Mouse (Mus musculus) left cerebral cortex, postnatal 14 days (tissue): ENCODE results near the gene Ccdc71. TPM values are rescaled to one million over a fixed set of nuclear protein-coding genes. Genes with fewer than 3 reads are reported as not detected.

ENCODE experiments used
- DNase-seq, 2 experiments: peaks; one replicate each; pipeline ENCODE4 v3.0.0; 2021 to 2022; ENCODE audit warnings: low spot score in 2 of 2, mixed read lengths in 1 of 2
- intact Hi-C: fragments of 180-260 bp; cut with DNase I; formaldehyde crosslinking; loops from one replicate; pipeline ENCODE4 v1.15.1; 2025
- total RNA-seq, 2 experiments: library from RNA; stranded (reverse); gene quantifications; 2 replicates each; pipeline ENCODE4 v1.2.3; 2021

Gene Ccdc71
- total RNA-seq, 2 experiments from 2014 or later: 38.3 to 40.2 TPM

- no peak for DNase-seq
- intact Hi-C loops: no loop called here
Measured at GRCm38 (mm10) chr9:108485301-108485875, 25.1 kb downstream of the Ccdc71 start.

GRCm38 (mm10) chr9:108486973-108487530 lies 26.7 kb downstream of the Ccdc71 start:
- intact Hi-C loops: no loop called here
- no peak for DNase-seq

- intact Hi-C loops: no loop called here
- no peak for DNase-seq
Measured at GRCm38 (mm10) chr9:108488403-108488802, 28.1 kb downstream of the Ccdc71 start.

- no peak for DNase-seq
- intact Hi-C loops: no loop called here
Measured at GRCm38 (mm10) chr9:108489215-108489614, 28.9 kb downstream of the Ccdc71 start.

- no peak for DNase-seq
- intact Hi-C loops: no loop called here
Measured at GRCm38 (mm10) chr9:108489702-108490558, 29.6 kb downstream of the Ccdc71 start.

GRCm38 (mm10) chr9:108490559-108491285 lies 30.4 kb downstream of the Ccdc71 start, which contains the start of gene Usp19:
Gene Usp19 (plus strand): TSS chr9:108490602.
- DNase-seq: peak; percentile 95
- intact Hi-C loops: no loop called here

GRCm38 (mm10) chr9:108491286-108491580 lies 30.9 kb downstream of the Ccdc71 start:
- intact Hi-C loops: no loop called here
- no peak for DNase-seq

GRCm38 (mm10) chr9:108492043-108492750 lies 31.9 kb downstream of the Ccdc71 start:
- DNase-seq: no peak
- intact Hi-C loops: no loop called here

- intact Hi-C loops: no loop called here
- DNase-seq: no peak
Measured at GRCm38 (mm10) chr9:108493246-108493645, 32.9 kb downstream of the Ccdc71 start.

- no peak for DNase-seq
- intact Hi-C loops: no loop called here
Measured at GRCm38 (mm10) chr9:108494146-108494825, 34.0 kb downstream of the Ccdc71 start.

GRCm38 (mm10) chr9:108494905-108495304 lies 34.6 kb downstream of the Ccdc71 start:
- intact Hi-C loops: no loop called here
- no peak for DNase-seq

GRCm38 (mm10) chr9:108499231-108499630 lies 38.9 kb downstream of the Ccdc71 start:
- no peak for DNase-seq
- intact Hi-C loops: no loop called here

DNA sequence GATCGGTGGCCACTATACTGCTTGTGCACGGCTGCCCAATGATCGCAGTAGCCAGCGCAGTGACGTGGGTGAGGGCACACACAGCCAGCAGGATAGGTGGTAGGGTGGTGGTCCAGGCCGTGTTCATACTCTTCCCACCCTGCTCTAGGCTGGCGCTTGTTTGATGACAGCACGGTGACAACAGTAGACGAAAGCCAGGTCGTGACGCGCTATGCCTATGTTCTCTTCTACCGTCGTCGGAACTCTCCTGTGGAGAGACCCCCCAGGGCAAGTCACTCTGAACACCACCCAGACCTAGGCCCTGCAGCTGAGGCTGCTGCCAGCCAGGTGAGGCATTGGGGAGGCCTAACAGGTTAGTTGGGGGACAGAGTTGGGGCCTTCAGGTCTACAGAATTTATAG lies 39.6 kb downstream of the Ccdc71 start:
- DNase-seq: no peak
- intact Hi-C loops: no loop called here

GRCm38 (mm10) chr9:108506901-108507300 lies 46.6 kb downstream of the Ccdc71 start:
- intact Hi-C loops: no loop called here
- DNase-seq: no peak

DNA sequence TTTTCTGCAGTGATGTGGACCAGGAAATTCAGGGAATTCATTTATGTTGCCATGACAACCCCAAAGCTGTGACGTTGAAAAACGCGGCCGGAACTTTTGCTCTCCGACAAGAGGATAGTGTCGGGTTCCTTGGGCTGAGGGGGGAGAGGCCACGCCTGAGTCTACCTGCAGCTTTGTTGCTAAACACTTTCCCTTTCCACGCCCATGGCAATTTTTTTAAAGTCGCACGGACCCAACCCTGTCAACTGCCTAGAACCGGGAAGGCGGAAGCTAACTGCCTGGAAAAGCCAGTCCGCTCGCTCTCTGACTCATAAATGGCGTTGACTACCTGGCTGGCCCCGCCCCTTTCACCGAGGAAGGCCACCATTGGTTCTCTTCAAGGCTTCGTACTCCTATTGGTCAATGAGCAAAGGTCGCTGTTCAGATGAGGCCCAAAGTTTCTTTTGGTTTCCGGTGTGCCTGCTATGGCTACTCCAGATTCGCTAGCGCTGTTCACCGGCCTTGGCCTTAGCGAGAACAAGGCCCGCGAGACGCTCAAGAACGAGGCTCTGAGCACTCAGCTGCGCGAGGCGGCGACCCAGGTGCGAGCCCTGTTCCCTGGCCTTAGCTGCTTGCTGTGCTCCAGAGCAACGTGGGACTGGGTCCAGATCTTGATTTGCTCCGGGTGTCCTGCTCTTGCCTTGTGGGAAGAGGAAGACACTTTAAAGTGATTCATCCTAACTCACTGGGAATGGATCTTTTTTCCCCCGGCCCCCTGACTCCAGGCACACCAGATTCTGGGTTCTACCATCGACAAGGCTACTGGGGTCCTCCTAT lies 47.5 kb downstream of the Ccdc71 start, which contains the start of gene Qars:
Qars (plus strand) TSS at position 88 of the 816 bp plus-strand sequence.
- intact Hi-C loops: no loop called here

GRCm38 (mm10) chr9:108508776-108509175 lies 48.4 kb downstream of the Ccdc71 start:
- DNase-seq: no peak
- intact Hi-C loops: no loop called here

More for the DNA sequence above, 47.5 kb downstream of the Ccdc71 start, which contains the start of gene Qars:
- DNase-seq: peak; percentile 93 to 97
